Mouse (Mus musculus): ENCODE measurements around the gene Tmem119.
A peak's percentile ranks its signal among the peaks of the same experiment; 100 is the strongest.
"Not testable (repeated sequence)": the region's sequence is repeated elsewhere in the genome, so short reads cannot be mapped to it uniquely, and the experiment has no call there.

The Tmem119 gene

GRCm38 (mm10) chr5:113790453-113791196 is 9.7 kb downstream of the Tmem119 start:
- no peak for ATAC-seq (ENCODE audit: insufficient number of reproducible peaks, low FRiP score, low TSS enrichment)

GRCm38 (mm10) chr5:113789075-113789788 is 11.1 kb downstream of the Tmem119 start:
- no peak for ATAC-seq (ENCODE audit: insufficient number of reproducible peaks, low FRiP score, low TSS enrichment)

DNA sequence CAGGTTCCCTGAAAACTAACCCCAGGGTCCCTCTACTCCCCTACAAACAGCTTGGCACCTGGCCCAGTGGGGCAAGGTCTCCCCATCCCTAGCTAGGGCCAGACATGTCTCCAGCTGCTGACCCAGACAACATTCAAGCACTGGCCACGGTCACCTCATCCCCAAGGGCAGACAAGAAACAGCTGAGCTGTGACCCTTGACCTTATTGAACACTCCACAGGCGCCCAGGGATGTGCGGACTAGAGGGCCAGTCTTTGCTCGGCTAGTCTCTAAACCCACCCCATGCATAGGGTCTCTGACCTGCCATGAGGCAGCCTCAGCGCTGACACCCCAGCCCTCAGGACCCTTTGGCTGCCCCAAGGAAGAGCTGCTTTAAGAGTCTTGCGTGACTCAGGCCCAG is 11.7 kb downstream of the Tmem119 start:
- ATAC-seq (ENCODE audit: insufficient number of reproducible peaks, low FRiP score, low TSS enrichment) = no peak

GRCm38 (mm10) chr5:113786985-113787384 is 13.3 kb downstream of the Tmem119 start:
- ATAC-seq (ENCODE audit: insufficient number of reproducible peaks, low FRiP score, low TSS enrichment) = no peak

DNA sequence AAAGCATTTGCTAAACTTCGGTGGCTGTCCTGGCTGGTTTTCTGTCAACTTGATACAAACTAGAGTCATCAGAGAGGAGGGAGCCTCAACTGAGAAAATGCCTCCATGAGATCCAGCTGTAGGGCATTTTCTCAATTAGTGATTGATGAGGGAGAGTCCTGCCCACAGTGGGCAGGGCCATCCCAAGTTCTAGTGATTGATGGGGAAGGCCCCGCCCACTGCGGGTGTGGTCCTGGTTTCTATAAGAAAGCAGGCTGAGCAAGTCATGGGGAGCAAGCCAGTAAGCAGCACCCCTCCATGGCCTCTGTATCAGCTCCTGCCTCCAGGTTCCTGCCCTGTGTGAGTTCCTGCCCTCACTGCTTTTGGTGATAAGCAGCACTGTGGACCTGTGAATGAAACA is 16.2 kb downstream of the Tmem119 start:
- ATAC-seq (ENCODE audit: insufficient number of reproducible peaks, low FRiP score, low TSS enrichment) = not testable (repeated sequence)

DNA sequence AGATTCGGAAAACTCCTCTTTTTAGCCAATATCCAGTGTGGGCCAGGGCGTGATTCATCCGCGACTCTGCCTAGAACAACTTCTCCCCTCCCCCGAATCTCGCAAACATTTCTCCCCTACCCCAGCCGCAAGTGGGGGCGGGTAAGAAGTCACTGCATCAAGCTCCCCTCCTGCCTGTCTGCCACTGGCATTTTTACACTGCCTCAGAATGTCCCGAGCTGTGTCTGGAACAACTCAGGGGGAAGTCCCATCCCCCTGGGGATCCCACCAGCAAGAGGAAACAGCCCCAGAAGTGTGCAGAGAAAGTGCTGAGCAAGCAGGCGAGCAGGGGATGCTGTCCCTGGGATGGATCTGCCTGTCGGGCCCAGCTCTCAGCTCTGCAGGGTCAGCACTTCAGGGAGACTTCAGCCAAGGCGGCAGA is 16.7 kb downstream of the Tmem119 start:
- no peak for ATAC-seq (ENCODE audit: insufficient number of reproducible peaks, low FRiP score, low TSS enrichment)

DNA sequence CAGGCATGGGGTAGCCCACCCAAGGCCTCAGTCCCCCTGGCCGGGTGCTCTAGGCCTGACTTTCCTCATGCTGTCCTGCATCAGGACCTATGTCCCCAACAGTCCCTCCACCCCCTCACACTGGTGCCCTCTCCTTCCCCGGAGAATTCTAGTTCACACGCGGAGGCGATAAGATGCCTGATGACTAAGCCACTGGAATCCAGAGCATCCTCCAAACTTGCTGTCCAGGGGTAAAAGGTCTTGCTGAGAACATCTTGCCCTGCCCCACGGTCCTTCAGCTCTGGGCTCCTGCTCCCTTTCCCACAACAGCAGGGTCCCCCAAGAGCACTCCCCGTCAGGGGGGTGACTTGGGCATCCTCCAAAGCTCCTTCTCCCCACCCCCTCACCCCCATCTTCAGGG is 17.7 kb downstream of the Tmem119 start:
- no peak for ATAC-seq (ENCODE audit: insufficient number of reproducible peaks, low FRiP score, low TSS enrichment)

DNA sequence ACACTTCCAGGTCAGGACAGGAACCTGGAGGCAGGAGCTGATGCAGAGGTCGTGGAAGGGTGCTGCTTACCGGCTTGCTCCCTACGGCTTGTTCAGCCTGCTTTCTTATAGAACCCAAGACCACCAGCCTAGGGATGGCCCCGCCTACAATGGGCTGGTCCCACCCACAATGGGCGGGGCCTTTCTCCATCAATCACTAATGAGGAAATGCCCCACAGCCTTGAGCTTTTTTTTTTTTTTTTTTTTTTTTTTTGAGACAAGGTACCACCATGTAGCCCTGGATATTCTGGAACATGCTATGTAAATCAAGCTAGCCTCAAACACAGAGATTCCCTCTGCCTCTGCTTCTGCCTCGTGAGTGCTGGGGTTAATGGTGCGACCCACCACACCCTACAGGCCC is 18.4 kb downstream of the Tmem119 start:
- ATAC-seq (ENCODE audit: insufficient number of reproducible peaks, low FRiP score, low TSS enrichment) = no peak

- no peak for ATAC-seq (ENCODE audit: insufficient number of reproducible peaks, low FRiP score, low TSS enrichment)
These were observed 19.1 kb downstream of the Tmem119 start for GRCm38 (mm10) chr5:113781254-113781653.

DNA sequence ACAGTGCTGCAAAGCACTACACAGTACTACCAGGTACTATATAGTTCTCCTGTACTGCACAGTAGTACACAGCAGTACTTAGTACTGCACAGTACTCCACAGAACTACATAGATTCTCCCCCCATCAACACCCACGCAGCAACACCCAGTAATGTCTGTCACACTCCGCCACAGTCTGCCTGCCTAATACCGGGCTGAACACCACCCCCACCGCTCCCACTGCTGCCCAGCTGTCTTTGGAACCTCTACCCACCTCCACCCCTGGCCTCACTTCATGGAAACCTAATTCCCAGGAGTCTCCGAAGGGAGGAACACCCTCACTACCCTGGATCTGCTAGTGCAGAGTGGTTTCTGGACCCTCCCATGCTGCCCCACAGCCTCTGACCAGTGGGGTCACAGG is 19.6 kb downstream of the Tmem119 start:
- ATAC-seq (ENCODE audit: insufficient number of reproducible peaks, low FRiP score, low TSS enrichment) = no peak

- no peak for ATAC-seq (ENCODE audit: insufficient number of reproducible peaks, low FRiP score, low TSS enrichment)
These were observed 20.1 kb downstream of the Tmem119 start for GRCm38 (mm10) chr5:113780082-113780752.

GRCm38 (mm10) chr5:113779569-113779968 is 20.7 kb downstream of the Tmem119 start:
- no peak for ATAC-seq (ENCODE audit: insufficient number of reproducible peaks, low FRiP score, low TSS enrichment)

GRCm38 (mm10) chr5:113777728-113778127 is 22.6 kb downstream of the Tmem119 start:
- ATAC-seq (ENCODE audit: insufficient number of reproducible peaks, low FRiP score, low TSS enrichment) = not testable (repeated sequence)

DNA sequence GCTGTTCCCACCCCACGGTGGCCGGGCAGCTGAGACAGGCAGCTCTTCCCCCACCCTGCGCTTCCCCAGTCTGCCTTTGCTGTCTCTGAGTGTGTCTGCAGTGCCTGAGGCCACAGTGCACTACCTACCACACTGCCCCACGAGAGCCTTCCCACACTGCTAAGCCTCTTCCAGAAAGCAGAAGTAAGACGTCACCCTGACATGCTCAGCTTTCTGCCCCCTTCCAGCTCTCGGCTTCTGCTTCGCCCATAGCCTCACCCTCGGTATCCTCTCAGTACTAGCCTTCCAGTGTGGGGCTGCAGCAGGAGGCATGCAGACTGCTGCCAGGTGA is 23.5 kb downstream of the Tmem119 start:
- no peak for ATAC-seq (ENCODE audit: insufficient number of reproducible peaks, low FRiP score, low TSS enrichment)

GRCm38 (mm10) chr5:113776128-113776895 is 24.0 kb downstream of the Tmem119 start:
- no peak for ATAC-seq (ENCODE audit: insufficient number of reproducible peaks, low FRiP score, low TSS enrichment)

DNA sequence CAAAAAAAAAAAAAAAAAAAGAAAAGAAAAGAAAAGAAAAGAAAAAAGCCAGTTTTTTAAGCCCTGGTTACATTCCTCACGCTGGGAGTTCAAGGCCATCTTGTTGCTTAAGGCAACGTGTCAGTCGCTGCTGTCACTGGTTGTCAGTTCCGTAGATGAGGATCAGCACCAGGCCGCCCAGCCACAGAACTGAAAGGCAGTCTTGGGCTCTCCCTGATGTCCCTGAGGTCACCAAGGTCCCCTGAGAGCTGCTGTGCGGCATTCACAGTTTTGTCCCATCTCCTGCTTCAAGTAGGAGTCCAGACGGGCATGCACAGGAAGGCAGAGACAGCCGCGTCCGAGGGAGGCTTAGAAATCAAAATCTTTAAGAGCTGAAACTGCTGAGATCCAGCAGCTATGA is 24.7 kb downstream of the Tmem119 start:
- ATAC-seq (ENCODE audit: insufficient number of reproducible peaks, low FRiP score, low TSS enrichment) = no peak

GRCm38 (mm10) chr5:113773664-113774063 is 26.7 kb downstream of the Tmem119 start:
- ATAC-seq (ENCODE audit: insufficient number of reproducible peaks, low FRiP score, low TSS enrichment) = no peak

DNA sequence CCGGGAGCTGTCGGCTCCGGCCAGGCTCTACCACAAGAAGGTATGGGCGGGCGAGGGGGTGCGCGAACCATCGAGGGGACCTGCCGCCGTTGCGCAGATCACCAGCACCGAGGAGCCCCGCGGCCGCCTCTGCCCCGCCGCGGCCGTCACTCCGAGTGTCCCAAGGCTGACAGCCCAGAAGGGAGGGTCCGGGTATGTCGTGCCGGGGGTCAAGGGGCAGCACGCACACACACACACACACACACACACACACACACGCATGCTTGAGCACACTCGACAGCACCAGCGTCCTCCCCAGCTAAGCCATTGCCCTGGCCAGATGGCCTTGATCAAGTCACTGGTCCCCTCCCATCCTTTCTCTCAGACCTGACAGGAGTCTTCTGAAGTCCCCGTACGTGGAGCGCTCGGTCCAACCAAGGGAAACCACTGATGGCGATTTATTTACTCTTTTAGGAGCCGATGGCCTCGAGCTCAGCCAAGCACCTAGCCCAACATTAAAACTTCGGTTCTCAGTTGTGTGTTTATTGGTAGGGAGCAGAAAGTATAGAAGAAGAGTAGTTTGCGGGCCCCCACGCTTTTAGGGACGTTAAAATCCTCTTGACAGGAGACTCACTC is 27.3 kb downstream of the Tmem119 start:
- no peak; the same call in 1 of the 2 replicates for ATAC-seq (ENCODE audit: insufficient number of reproducible peaks, low FRiP score, low TSS enrichment)

DNA sequence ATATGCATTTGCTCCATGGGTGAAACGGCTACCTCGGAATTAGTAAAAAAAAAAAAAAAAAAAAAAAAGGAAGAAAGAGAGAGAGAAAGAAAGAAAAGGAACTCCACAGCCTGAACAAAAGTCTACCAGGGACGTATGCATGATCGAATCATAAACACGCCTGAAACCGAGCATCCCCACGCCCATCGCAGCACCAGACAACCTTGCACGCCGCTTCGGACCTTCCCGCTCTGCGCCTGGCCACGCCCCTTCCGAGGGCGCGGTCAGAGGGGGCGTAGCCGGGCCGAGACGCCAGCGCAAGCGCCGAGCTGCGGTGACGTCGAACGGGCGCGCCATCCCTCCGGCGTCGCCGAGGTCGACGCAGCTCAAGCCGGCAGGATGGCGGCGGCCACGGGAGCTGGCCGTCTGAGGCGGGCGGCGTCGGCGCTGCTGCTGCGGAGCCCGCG is 27.8 kb downstream of the Tmem119 start, which contains the start of the genes Sart3 and Iscu:
Gene Sart3 (minus strand): TSS at position 61 of the 446 bp plus-strand sequence.
Gene Iscu (plus strand): TSS at position 299 of the 446 bp plus-strand sequence.
- peak; percentile 71 for ATAC-seq (ENCODE audit: insufficient number of reproducible peaks, low FRiP score, low TSS enrichment)
